Mouse (Mus musculus): Measurements from ENCODE around the gene Klf16. TPM values are rescaled to one million over a fixed set of nuclear protein-coding genes. Genes with fewer than 3 reads are reported as not detected.
A peak's percentile ranks its signal among the peaks of the same experiment; 100 is the strongest.
"Not testable (repeated sequence)": the region's sequence is repeated elsewhere in the genome, so short reads cannot be mapped to it uniquely, and the experiment has no call there.

Gene Klf16
- polyA plus RNA-seq, 1 experiment from 2014 or later: 6.1 TPM

DNA sequence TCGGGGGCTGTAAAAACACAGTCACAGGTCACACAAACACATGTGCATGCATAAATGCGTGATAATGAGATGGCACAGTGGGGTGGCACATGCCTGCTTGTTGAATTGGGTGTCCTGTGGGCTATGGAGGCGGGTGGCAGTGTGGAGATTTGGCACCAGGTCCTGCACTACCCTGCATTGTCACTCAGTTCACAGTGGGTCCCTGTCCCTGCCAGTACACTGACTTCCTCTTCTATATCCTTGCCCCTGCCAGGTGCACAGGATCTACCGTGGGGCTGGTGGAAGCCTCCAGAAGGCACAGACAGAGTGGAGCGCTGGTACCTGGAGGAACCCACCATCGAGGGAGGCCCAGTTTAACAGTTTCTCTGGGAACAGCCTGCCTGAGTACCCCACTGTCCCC lies 37.2 kb upstream of the Klf16 start:
- H3K9me3 ChIP-seq (replicated peaks): no peaks in the 10 kb centered on the region
- WGBS: 93% methylated on average over 6 of the region's 6 CpGs
- H3K4me3 ChIP-seq: no peak overlapping the region
- no peak overlapping the region for H3K27ac ChIP-seq (replicated peaks)
- peaks cover under 1% of the 10 kb centered on the region; the same call in 1 of the 2 replicates for H3K4me1 ChIP-seq
- H3K27me3 ChIP-seq (ENCODE audit: low read depth, poor library complexity, severe bottlenecking): no peaks in the 10 kb centered on the region
- peaks cover 69% of the 10 kb centered on the region for H3K36me3 ChIP-seq
- no peak for DNase-seq (ENCODE audit: low spot score)

DNA sequence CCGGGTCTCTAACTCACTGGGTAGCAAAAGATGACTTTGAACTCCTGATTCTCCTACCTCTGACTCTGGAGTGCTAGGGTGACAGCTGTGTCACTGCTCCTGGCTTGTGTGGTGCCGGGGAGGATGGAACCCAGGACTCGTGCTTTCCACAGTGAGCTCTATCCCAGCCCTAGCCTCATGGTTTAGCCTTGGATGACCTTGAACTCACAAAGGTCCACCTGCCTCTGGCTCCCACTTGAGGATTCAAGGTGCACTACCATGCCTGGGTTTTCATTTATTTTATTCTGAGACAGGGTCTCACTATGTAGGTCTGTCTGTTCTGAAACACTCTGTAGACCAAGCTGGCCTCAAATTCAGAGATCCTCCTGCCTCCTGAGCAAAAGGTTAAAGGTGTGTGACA lies 36.7 kb upstream of the Klf16 start:
- no peak overlapping the region for H3K27ac ChIP-seq (replicated peaks)
- no peaks in the 10 kb centered on the region for H3K27me3 ChIP-seq (ENCODE audit: low read depth, poor library complexity, severe bottlenecking)
- no peaks in the 10 kb centered on the region for H3K4me1 ChIP-seq
- H3K36me3 ChIP-seq: peaks cover 74% of the 10 kb centered on the region
- 82% methylated on average over 3 of the region's 3 CpGs for WGBS
- no peak for DNase-seq (ENCODE audit: low spot score)
- no peaks in the 10 kb centered on the region for H3K9me3 ChIP-seq (replicated peaks)
- no peak overlapping the region for H3K4me3 ChIP-seq

DNA sequence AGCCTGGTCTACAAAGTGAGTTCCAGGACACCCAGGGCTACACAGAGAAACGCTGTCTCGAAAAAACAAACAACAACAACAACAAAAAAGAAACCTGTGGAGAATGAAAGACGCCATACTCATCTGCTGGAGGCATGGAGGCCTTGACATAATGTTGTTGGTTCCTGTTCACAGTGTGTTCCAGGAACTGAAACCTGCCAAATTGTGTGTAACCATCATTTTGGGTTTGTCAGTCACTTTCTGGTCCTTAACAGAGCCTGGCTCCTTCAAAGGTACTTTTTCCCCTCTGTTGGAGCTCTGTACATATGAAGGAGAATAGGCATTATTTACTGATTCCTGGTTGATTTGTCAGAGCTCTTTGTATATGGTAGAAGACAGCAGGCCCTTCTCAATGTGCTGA lies 34.8 kb upstream of the Klf16 start:
- no peak for DNase-seq (ENCODE audit: low spot score)
- 90% methylated on average over 3 of the region's 3 CpGs for WGBS
- H3K36me3 ChIP-seq: peaks cover 93% of the 10 kb centered on the region

DNA sequence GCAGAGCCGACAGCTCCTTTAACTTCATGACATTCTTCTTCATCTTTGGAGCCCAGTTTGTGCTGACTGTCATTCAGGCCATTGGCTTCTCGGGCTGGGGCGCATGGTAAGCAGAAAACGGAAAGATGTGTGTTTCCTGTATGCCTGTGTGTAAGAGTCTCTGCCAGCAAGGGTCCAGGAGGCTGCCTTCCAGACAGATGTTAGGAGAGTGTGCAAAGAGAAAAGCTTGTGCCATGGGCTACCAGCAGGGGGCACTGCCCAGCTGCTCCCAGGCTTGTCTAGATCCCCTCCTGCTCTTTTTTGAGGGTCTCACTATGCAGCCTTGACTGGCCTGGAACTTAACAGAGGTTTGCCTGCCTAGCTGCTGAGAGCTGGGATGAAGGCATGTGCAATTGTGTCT lies 33.9 kb upstream of the Klf16 start:
- Histone ChIP-seq H3K27me3 (ENCODE audit: low read depth, poor library complexity, severe bottlenecking) (no peaks in the 10 kb centered on the region), H3K9me3 (replicated peaks) (no peaks in the 10 kb centered on the region), H3K27ac (replicated peaks) (no peak overlapping the region), H3K4me1 (no peaks in the 10 kb centered on the region), H3K36me3 (peaks cover 96% of the 10 kb centered on the region), H3K4me3 (no peak overlapping the region)
- 83% methylated on average over 4 of the region's 4 CpGs for WGBS
- peak; percentile 56 for DNase-seq (ENCODE audit: low spot score)

More for the DNA sequence above, 34.8 kb upstream of the Klf16 start:
- no peak overlapping the region for H3K27ac ChIP-seq (replicated peaks)
- no peaks in the 10 kb centered on the region for H3K27me3 ChIP-seq (ENCODE audit: low read depth, poor library complexity, severe bottlenecking)
- H3K4me1 ChIP-seq: no peaks in the 10 kb centered on the region
- no peaks in the 10 kb centered on the region for H3K9me3 ChIP-seq (replicated peaks)
- no peak overlapping the region for H3K4me3 ChIP-seq

DNA sequence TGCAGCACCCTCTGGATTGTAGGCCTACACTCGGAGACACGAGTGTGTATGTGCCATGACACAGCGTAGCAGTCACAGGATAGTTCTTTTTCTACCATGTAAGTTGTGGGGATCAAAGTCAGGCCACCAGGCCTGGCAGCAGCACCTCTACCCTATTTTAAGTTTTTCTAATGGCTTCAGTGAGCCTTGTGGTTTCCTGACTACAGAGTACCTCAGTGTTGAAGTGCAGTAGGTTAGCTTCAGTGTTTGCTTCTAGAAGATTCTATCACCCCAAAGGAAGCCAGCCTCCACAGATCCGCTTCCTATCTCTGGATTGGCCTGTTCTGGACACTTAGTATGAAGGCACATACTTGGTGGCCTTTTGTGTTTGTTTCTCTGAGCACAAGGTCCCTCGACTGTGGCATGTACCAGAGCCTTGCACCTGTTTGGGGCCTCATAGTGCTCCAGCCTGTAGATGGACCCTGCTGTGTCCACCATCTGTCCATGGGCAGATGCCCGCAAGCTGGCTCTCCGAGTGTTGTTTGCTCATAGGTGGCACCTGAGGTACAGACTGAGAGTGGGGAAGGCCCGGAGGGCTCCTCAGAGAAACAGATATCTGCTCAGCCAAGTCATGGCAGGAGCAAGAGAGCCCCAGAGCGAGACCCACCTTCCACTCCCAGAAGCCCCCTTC lies 33.1 kb upstream of the Klf16 start:
- Histone ChIP-seq H3K4me1 (no peaks in the 10 kb centered on the region), H3K9me3 (replicated peaks) (no peaks in the 10 kb centered on the region), H3K27me3 (ENCODE audit: low read depth, poor library complexity, severe bottlenecking) (no peaks in the 10 kb centered on the region), H3K27ac (replicated peaks) (no peak overlapping the region), H3K4me3 (no peak overlapping the region), H3K36me3 (peaks cover 91% of the 10 kb centered on the region)
- WGBS: 91% methylated on average over 9 of the region's 9 CpGs
- DNase-seq (ENCODE audit: low spot score): no peak

DNA sequence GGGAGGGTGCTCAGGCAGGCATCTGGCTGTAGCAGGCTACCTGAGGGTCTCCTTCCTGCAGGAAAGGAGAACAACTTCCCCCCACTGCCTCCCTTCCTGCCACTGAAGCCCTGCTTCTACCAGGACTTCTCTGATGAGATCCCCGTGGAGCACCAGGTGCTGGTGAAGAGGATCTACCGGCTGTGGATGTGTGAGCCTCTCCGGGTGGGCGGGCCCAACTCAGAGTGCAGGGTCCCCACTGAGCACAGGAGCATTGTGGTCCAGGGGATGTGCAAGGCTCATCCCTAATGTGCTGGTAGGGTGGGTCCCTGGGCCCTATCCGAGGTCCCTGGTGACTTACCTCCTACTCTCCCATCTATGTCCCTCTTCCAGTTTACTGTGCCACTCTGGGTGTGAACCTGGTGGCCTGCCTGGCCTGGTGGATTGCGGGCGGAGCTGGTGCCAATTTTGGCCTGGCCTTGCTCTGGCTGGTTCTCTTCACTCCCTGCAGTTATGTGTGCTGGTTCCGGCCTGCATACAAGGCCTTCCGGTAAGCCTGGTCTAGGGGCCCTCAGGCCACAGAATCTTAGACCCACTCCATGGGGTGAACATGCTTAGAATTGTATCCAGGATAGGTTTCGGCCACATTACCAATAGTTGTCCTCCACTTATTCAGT lies 32.3 kb upstream of the Klf16 start:
- H3K27ac ChIP-seq (replicated peaks): no peak overlapping the region
- no peak for DNase-seq (ENCODE audit: low spot score)
- H3K4me1 ChIP-seq: peaks cover 5% of the 10 kb centered on the region
- H3K4me3 ChIP-seq: no peak overlapping the region
- H3K27me3 ChIP-seq (ENCODE audit: low read depth, poor library complexity, severe bottlenecking): no peaks in the 10 kb centered on the region
- 88% methylated on average over 10 of the region's 10 CpGs for WGBS
- peaks cover 83% of the 10 kb centered on the region for H3K36me3 ChIP-seq
- no peaks in the 10 kb centered on the region for H3K9me3 ChIP-seq (replicated peaks)

DNA sequence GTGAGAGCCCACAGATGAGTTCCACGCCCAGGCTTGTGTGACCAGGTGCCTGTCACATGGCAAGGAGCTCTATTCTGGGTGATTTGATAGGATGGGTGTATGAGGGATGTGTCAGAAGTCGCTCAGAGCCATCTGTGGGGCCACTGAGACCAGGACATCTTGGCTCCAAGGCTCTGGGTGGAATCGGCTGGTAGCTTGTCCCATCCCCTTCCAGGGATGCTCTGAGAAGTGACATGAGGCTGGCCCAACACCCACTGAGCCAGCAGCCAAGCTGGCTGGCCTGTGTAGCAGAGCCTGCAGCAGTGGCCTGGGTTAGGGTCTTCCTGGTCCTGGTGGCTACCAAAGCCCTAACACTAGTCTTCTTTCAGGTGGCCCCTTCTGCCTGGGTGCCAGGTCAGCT lies 31.3 kb upstream of the Klf16 start:
- Histone ChIP-seq H3K36me3 (peaks cover 74% of the 10 kb centered on the region), H3K27ac (replicated peaks) (no peak overlapping the region), H3K4me1 (peaks cover 14% of the 10 kb centered on the region), H3K9me3 (replicated peaks) (no peaks in the 10 kb centered on the region), H3K27me3 (ENCODE audit: low read depth, poor library complexity, severe bottlenecking) (no peaks in the 10 kb centered on the region), H3K4me3 (no peak overlapping the region)
- 96% methylated on average over 3 of the region's 3 CpGs for WGBS
- DNase-seq (ENCODE audit: low spot score): no peak

DNA sequence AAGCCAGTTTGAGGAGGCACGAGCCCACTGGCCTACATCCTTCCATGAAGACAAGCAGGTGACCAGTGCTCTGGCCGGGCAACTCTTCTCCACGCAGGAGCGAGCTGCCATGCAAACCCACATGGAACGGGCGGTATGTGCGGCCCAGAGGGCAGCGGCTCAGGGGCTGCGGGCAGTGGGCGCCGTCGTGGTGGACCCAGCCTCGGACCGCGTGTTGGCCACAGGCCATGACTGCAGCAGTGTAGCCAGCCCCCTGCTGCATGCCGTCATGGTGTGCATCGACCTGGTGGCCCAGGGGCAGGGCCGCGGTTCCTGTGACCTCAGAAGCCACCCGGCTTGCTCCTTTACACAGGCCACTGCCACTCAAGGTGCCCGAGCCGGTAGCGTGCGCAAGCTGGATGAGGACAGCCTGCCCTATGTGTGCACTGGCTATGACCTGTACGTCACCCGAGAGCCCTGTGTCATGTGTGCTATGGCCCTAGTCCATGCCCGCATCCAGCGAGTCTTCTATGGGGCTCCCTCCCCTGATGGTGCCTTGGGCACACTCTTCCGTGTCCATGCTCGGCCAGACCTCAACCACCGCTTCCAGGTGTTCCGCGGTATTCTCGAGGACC lies 29.7 kb upstream of the Klf16 start:
- peaks cover 23% of the 10 kb centered on the region for H3K4me1 ChIP-seq
- WGBS: 96% methylated on average over 34 of the region's 34 CpGs
- no peaks in the 10 kb centered on the region for H3K27me3 ChIP-seq (ENCODE audit: low read depth, poor library complexity, severe bottlenecking)
- H3K9me3 ChIP-seq (replicated peaks): no peaks in the 10 kb centered on the region
- H3K27ac ChIP-seq (replicated peaks): no peak overlapping the region
- H3K4me3 ChIP-seq: peak overlapping the region; percentile 12; the same call in 1 of the 2 replicates
- H3K36me3 ChIP-seq: peaks cover 58% of the 10 kb centered on the region
- DNase-seq (ENCODE audit: low spot score): no peak

DNA sequence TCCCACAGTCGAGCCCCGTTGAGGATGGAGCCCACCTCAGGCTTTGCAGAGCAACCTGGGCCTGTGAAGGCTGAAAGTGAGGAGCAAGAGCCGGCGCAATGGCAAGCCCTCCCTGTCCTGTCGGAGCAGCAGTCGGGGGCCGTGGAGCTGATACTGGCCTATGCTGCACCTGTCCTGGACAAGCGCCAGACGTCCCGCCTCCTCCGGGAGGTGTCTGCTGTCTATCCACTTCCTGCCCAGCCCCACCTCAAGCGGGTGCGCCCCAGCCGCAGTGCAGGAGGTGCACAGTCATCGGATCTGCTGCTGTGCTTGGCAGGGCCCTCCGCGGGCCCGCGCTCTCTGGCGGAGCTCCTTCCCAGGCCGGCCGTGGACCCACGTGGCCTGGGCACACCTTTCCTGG lies 29.2 kb upstream of the Klf16 start:
- Histone ChIP-seq H3K9me3 (replicated peaks) (no peaks in the 10 kb centered on the region), H3K27ac (replicated peaks) (no peak overlapping the region), H3K27me3 (ENCODE audit: low read depth, poor library complexity, severe bottlenecking) (no peaks in the 10 kb centered on the region), H3K4me3 (peak overlapping the region; percentile 12; the same call in 1 of the 2 replicates), H3K4me1 (peaks cover 23% of the 10 kb centered on the region), H3K36me3 (peaks cover 53% of the 10 kb centered on the region)
- no peak for DNase-seq (ENCODE audit: low spot score)
- 95% methylated on average over 23 of the region's 23 CpGs for WGBS

DNA sequence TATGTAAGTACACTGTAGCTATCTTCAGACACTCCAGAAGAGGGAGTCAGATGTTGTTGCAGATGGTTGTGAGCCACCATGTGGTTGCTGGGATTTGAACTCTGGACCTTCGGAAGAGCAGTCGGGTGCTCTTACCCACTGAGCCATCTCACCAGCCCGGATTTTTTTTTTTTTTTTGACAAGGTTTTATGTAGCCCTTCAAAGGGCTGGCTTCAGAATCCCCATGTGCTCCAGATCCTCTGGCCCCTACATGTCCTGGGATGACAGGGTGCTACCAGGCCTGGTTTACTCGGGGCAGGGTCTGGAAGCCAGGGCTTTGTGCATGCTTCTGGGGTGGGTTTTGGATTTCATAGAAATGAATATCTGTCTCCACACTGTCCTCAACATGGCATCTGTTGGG lies 28.6 kb upstream of the Klf16 start, which contains the start of gene Gm49322:
Gene Gm49322, plus strand, starts transcription at position 301 of the 400 bp plus-strand sequence.
- 79% methylated on average over 3 of the region's 4 CpGs for WGBS
- Histone ChIP-seq H3K36me3 (peaks cover 48% of the 10 kb centered on the region), H3K4me1 (peaks cover 23% of the 10 kb centered on the region), H3K4me3 (peak within 1 kb of the TSS; percentile 76; the same call in 1 of the 2 replicates)
- H3K27me3 ChIP-seq (ENCODE audit: low read depth, poor library complexity, severe bottlenecking); DNase-seq (ENCODE audit: low spot score); H3K9me3 ChIP-seq (replicated peaks); H3K27ac ChIP-seq (replicated peaks): not testable (repeated sequence)

DNA sequence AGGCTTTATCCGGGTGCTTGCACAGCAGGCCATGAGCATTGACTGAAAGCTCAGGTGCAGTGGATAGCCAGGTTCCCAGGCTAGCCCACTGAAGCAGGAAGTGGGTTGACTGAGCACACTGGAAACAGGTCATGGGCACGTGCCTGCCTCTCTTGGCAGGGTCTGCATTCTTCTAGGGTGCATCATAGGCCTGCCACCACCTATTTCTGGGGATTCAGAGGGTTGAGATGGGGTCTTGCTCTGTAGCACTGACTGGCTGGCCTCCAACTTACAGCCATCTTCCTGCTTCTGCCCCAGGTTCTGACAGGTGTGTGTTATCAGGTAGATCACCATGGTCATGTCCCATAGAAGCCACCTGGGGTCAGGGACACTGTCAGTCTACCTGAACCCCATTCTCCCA lies 27.9 kb upstream of the Klf16 start:
- H3K4me3 ChIP-seq: 0 out of 2 replicates have a peak overlapping the region, but pooled peaks have one; percentile 76
- no peak overlapping the region for H3K27ac ChIP-seq (replicated peaks)
- H3K4me1 ChIP-seq: peaks cover 23% of the 10 kb centered on the region
- no peak for DNase-seq (ENCODE audit: low spot score)
- H3K9me3 ChIP-seq (replicated peaks): no peaks in the 10 kb centered on the region
- H3K36me3 ChIP-seq: peaks cover 42% of the 10 kb centered on the region
- WGBS: 90% methylated on average over 2 of the region's 2 CpGs
- no peaks in the 10 kb centered on the region for H3K27me3 ChIP-seq (ENCODE audit: low read depth, poor library complexity, severe bottlenecking)

DNA sequence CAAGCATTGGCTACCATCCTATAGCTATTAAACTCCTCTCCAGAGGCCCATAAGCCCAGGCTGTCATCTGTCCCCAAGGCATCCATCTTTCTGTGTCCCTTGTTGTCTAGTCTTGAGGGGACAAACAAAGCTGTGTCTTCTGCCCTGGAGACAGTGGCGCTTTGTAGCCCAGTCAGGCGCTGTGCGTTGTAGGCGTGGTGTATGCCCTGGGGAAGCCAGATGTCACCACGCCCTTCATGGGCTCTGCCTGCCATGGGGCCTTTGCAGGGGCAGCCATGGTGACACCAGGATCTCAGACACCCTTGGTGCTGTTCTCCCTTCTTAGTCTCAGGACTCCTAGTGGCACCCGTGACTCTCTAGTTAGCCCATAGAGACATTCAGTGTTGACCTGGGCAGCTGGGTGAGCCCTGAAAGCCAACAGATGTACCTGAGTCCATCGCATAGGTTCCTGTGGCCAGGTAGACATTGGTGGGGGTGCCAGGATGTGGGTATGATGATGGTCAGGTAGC lies 26.9 kb upstream of the Klf16 start:
- Histone ChIP-seq H3K27ac (replicated peaks) (peak overlapping the region; percentile 88; the same call in 1 of the 2 replicates), H3K4me3 (peak overlapping the region; percentile 76)
- 89% methylated on average over 7 of the region's 7 CpGs for WGBS

DNA sequence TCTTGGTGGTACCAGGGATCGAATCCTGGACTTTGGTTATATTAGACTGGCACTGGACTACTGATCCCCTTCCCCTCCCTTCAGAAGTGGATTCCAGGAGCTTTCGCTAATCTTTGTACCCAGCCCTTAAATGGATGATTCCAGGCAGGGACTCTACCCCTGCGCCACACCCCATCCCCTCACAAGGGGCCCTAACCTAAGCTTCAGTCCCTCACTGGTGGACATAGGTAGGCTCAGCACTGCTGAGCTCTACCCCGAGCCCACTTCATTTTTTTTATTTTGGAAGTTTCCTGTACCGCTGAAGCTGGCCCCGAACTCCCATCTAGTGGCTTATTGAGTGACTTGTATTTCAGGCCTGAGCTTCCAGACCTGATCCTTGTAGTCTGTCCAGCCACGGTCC lies 26.2 kb upstream of the Klf16 start:
- Histone ChIP-seq H3K27ac (replicated peaks) (peak overlapping the region; percentile 88), H3K9me3 (replicated peaks) (no peaks in the 10 kb centered on the region), H3K4me1 (peaks cover 23% of the 10 kb centered on the region), H3K4me3 (peak overlapping the region; percentile 76), H3K27me3 (ENCODE audit: low read depth, poor library complexity, severe bottlenecking) (no peaks in the 10 kb centered on the region), H3K36me3 (peaks cover 26% of the 10 kb centered on the region)
- WGBS: 35% methylated on average over 7 of the region's 7 CpGs
- DNase-seq (ENCODE audit: low spot score): no peak

More for the DNA sequence above, 26.9 kb upstream of the Klf16 start:
- peaks cover 23% of the 10 kb centered on the region for H3K4me1 ChIP-seq
- DNase-seq (ENCODE audit: low spot score): no peak
- peaks cover 33% of the 10 kb centered on the region for H3K36me3 ChIP-seq
- no peaks in the 10 kb centered on the region for H3K9me3 ChIP-seq (replicated peaks)
- no peaks in the 10 kb centered on the region for H3K27me3 ChIP-seq (ENCODE audit: low read depth, poor library complexity, severe bottlenecking)

All from midbrain, embryonic 10.5 days (tissue).